Mouse (Mus musculus) bone marrow macrophage, adult 2 months (primary cell): ENCODE measurements around the gene Palld. TPM values are rescaled to one million over a fixed set of nuclear protein-coding genes. Genes with fewer than 3 reads are reported as not detected.

Experiments used
- H3K27ac ChIP-seq: 2 replicates; pipeline ENCODE4 v1.5.1; 2012; ENCODE audit warnings: low read depth, low read length; ENCODE audit not compliant: insufficient read depth
- H3K4me1 ChIP-seq: 2 replicates; pipeline ENCODE4 v1.6.1; 2012; ENCODE audit warnings: low read length; ENCODE audit not compliant: control insufficient read depth, insufficient read depth
- H3K4me3 ChIP-seq: 2 replicates; pipeline ENCODE4 v1.5.1; 2012; ENCODE audit warnings: mild to moderate bottlenecking, low read length, moderate library complexity; ENCODE audit not compliant: insufficient read depth
- CTCF ChIP-seq: IDR thresholded peaks from 2 replicates; pipeline ENCODE4 v1.5.1; 2012; ENCODE audit warnings: low read depth, mild to moderate bottlenecking, low read length, moderate library complexity
- POLR2A ChIP-seq: IDR thresholded peaks from 2 replicates; pipeline ENCODE4 v1.6.1; 2012; ENCODE audit warnings: mild to moderate bottlenecking, low read depth, low read length, borderline replicate concordance
- polyA plus RNA-seq: library from polyadenylated mRNA; stranded (reverse); fragments of >200 nt; gene quantifications from 2 replicates; pipeline ENCODE4 v1.2.4, GENCODE M21; 2012; ENCODE audit not compliant: missing spikeins, insufficient read depth, insufficient read length

Gene Palld
- polyA plus RNA-seq, 1 experiment, result 6.4 TPM

DNA sequence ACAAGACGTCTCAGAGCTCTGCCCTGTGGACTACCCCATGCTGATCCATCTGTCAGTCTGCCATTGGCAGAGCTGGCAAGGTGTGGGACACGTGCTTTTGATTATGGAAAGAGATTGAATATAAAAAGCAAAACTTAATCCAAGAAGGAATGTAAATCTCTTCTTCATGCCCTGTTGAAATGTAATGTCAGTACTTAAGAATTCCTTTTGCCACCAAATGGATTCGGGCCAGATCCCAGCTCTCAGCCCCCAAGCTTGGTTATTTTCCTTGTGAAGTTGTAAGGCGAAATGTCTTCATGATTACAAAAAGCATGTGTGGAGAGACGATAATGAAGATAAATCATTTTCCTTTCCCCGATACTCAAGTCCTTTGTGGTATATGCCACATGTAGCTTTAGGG, 126.6 kb downstream of the Palld start:
- Histone ChIP-seq H3K4me3 (no peak overlapping the region), H3K4me1 (no peaks in the 10 kb centered on the region), H3K27ac (no peak overlapping the region)
- no peak for TF ChIP-seq POLR2A

DNA sequence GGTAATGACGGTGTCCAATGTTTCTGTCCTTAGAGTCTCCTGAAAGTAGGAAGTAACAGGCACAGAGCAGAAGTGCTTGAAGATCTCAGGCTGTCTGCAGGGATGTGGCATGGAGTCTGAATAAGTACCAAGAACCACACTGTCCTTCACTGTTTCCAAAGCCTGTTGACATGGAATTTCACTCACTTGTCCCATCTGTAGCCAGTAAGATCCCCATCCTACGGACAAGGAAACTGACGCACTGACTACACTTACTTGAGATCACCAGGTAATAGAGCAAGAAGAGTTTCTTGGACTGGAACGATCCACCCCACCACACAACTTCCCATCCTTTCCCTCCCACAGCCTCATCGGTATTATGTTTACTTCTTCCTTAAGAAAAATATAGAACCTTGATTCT, 128.3 kb downstream of the Palld start:
- H3K4me1 ChIP-seq, result no peaks in the 10 kb centered on the region
- no peak overlapping the region for H3K4me3 ChIP-seq
- TF ChIP-seq CTCF, result no peak
- no peak for TF ChIP-seq POLR2A
- H3K27ac ChIP-seq, result no peak overlapping the region

DNA sequence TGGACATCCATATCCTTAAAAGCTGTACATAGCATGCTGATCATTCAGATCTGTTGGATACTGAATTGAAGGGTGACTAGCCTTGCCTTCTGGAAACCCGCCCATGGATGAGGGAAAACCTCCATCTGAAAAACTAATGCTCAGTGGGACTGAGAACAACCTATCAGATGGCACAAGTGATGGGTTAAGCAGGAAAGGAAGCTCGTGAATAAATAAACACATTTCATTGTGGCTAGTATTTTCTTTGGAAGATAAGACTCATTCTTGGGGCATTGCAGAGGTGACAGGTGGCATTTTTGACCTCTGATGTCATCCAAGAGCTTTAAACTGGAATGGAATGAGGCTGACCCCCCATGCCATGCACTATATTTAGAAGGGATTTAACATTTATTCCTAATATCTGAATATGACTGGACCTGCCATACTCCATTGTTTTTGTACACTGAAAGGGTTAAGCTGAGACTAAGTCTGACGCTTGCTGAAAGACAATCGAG, 128.8 kb downstream of the Palld start:
- no peak overlapping the region for H3K27ac ChIP-seq
- H3K4me3 ChIP-seq, result no peak overlapping the region
- no peaks in the 10 kb centered on the region for H3K4me1 ChIP-seq
- TF ChIP-seq CTCF (no peak), POLR2A (no peak)

DNA sequence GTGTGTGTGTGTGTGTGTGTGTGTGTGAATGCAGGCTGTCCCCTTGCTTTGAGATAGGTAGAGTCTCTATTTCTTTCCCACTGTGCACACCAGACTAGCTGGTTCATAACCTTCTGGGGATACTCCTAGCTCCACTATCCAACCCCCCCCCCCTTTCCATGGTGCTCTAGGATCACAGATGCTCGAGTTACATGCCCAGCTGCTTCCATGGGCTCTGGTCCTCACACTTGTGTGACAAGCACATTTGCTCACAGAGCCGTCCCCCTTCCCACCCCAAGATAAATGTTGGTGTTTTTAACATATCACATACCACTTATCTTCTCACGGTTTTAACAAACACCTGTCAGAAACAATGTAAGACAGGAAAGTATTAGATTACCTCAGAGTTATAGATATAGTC, 131.2 kb downstream of the Palld start:
- Histone ChIP-seq H3K4me1 (no peaks in the 10 kb centered on the region), H3K4me3 (no peak overlapping the region), H3K27ac (no peak overlapping the region)
- TF ChIP-seq CTCF, result no peak

DNA sequence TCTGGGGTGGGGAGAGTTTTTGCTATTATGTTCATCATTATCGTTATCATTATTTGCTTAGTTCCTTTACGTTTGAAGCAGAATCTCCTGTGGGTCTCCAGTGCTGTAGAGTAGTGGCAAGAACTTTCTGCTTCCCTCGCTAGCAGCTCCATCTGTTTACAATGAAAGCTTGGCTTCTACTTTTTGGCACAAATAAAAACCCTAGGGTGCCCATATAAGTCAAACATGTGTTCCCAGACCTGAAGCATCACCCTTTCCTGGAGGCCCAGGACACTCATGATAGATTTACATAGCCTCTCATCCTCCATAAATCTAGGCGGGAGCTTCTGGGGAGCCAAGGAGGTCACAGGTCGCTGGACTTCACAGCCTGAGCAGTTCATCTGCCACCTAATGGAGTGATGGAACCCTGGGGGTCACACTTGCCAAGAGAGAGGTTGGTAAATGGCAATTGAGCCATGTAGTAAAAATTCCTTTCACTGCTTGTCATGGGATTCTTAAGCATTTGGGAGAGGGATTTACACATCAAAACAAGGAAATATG, 133.1 kb downstream of the Palld start:
- Histone ChIP-seq H3K4me1 (no peaks in the 10 kb centered on the region), H3K4me3 (no peak overlapping the region), H3K27ac (no peak overlapping the region)
- TF ChIP-seq POLR2A, result no peak
- TF ChIP-seq CTCF, result no peak

DNA sequence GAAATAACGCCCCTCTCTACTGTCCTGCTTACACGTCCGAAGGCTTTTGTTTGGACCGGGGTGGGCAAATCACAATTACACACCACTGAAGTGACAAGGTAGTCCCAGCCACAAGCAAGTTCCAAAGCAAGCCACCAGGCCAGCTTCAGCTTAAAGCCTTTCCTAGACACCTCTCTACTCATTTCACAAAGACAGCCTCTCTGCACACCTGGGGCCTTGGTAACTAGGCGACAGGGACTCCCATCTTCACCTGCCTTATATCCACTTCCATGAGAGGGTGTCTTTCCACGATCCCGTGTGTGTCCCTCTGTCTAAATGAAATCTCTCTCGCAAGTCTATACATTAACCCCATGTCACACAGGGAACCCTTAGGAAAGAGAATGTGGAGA, 142.3 kb downstream of the Palld start:
- H3K4me1 ChIP-seq, result no peaks in the 10 kb centered on the region
- no peak overlapping the region for H3K4me3 ChIP-seq
- no peak overlapping the region for H3K27ac ChIP-seq
- no peak for TF ChIP-seq CTCF
- no peak for TF ChIP-seq POLR2A

DNA sequence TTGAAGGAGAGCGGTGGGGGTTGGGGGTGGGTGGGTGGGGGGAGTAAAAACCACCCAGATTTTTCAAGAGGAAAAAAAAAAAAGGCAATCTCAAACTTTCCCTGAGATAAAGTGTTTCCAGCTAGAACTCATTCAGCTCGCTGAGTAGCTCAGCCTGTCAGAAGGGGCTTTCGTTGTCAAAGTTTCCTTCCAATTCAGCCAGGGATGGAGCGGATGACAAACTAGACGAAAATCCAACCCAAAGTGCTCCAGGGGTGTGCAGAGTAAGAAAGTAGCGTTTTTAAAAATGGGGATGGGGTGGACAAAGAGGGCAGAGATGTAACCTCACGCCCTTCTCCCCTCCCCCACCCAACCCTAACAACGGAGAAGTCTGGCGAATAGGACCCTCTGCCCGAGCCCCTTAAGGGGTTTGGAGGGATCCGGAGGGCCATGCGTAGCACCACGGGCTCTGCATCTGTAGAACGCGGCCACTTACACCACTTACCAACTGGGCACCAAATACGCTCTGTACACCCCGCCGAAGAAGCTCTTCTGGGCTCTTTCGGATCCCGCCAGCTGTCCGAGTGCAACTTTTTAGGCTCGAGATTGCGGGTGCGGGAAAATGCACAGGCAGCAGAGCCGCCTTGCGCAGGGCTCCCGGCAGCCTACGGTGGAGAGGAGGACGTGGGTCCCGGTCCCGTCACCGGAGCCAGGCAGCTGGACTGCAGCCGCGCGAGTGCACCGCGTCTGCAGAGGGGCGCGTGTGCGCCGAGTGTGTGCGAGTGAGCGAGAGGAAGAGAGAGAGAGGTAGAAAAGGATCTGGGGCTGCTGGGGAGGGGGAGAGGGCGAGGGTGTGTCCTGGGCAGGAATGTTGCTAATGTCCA, 142.9 kb downstream of the Palld start:
- TF ChIP-seq POLR2A, result no peak
- TF ChIP-seq CTCF, result no peak
- no peak overlapping the region for H3K4me3 ChIP-seq
- H3K4me1 ChIP-seq, result no peaks in the 10 kb centered on the region
- no peak overlapping the region for H3K27ac ChIP-seq

DNA sequence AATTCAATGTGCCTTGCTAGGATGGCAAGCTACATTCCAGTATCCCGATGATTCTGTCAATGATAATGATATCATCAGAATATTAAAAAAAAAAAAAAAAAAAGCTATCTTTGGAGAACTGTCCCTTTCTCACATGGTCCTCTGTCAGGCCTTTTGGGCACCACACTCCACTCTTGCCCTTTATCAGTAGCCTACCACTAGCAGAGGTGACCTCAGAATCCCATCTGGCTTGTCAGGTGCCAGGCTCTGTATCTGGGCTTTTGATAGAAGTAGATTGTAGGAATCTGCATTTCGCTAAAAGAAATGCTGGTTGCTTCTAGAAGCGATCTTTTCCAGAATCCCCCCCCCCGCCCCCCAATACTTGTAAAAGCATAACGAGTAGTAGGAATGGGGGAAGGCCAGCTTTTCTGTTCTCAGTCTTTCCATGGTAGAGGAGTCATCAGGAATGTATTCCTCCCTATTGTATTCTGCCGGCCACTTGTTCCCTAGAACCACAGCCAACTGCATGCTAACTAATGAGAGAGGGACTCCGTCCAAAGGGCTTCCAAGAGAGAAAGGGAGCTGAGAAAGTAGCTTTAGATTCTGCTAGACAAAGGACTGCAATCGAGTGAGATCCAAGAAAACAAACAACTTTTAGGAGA, 143.7 kb downstream of the Palld start:
- H3K4me1 ChIP-seq, result no peaks in the 10 kb centered on the region
- no peak overlapping the region for H3K4me3 ChIP-seq
- H3K27ac ChIP-seq, result no peak overlapping the region
- TF ChIP-seq CTCF (no peak), POLR2A (no peak)

DNA sequence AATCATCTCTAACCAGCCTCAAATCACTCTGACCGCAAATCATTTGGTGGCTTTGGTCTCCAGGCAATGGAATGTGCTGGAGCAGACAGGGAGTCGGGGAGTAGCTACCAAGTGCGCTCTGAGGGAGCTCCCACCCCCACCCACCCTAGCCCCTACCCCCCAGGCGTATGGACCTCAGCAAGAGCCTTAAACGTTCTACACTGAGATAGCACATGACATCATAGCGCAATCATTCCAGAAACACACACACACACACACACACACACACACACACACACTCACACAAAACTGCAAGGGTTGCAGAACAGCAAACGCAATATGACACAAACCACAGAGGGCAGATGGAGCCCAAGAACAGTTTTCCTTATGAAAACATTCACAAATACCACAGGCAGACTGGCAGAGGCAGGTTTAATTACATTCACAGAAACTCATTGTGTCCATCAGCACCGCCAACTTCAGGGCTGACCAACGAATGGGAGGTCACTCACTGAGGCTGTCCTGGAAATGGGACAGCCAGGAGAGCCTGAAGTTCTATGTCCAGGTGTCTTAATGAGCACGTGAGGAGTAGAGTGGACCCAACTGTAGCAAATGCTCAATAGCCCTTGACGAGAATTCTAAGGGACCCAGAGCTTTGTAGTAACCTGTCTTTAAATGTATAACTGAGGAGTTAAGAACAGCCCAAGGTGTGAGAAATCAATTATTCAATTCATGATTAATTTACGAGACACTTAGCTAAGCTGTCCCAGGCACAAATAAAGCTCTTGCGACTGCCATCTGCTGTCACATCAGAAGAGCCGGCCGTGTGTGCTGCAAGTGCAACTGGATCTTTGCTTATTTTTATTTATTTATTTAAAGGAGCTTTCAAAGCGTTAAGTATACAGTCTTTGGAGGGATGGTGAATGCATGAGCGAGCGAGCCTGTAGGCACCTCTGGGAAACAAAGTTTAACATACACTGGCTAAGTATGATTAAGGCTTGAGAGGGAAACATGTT, 145.2 kb downstream of the Palld start:
- H3K27ac ChIP-seq, result no peak overlapping the region
- no peaks in the 10 kb centered on the region for H3K4me1 ChIP-seq
- H3K4me3 ChIP-seq, result no peak overlapping the region
- TF ChIP-seq POLR2A (no peak), CTCF (no peak)
